Mouse (Mus musculus) stomach, postnatal 0 days (tissue): Measurements from ENCODE around the gene Kazn. TPM values are rescaled to one million over a fixed set of nuclear protein-coding genes. Genes with fewer than 3 reads are reported as not detected.

Source experiments
- ATAC-seq: fragments of 200-750 bp; cut with Nextera tagmentation; 2 replicates; pipeline ENCODE4 v1.8.0; 2017; ENCODE audit not compliant: low FRiP score, low TSS enrichment
- DNase-seq: peaks from one replicate; pipeline ENCODE4 v3.0.0-alpha.2; 2016; ENCODE audit warnings: low spot score
- H3K27ac ChIP-seq: fragments of 300-500 bp; sonication (generic); replicated peaks from 2 replicates; pipeline ENCODE4 v1.5.1; 2014; ENCODE audit warnings: mild to moderate bottlenecking, control low read depth
- H3K27me3 ChIP-seq: fragments of 300-500 bp; sonication (generic); 2 replicates; pipeline ENCODE4 v1.6.1; 2014; ENCODE audit warnings: low read length; ENCODE audit not compliant: control insufficient read depth, insufficient read depth
- H3K36me3 ChIP-seq: fragments of 300-500 bp; sonication (generic); 2 replicates; pipeline ENCODE4 v1.6.1; 2014; ENCODE audit warnings: low read length, mixed read lengths; ENCODE audit not compliant: control insufficient read depth, insufficient read depth
- H3K4me1 ChIP-seq: fragments of 300-500 bp; sonication (generic); replicated peaks from 2 replicates; pipeline ENCODE4 v1.6.1; 2014; ENCODE audit warnings: antibody characterized with exemption; ENCODE audit not compliant: control insufficient read depth, insufficient read depth
- H3K4me2 ChIP-seq: fragments of 300-500 bp; sonication (generic); replicated peaks from 2 replicates; pipeline ENCODE4 v1.6.1; 2014; ENCODE audit warnings: low read depth, mild to moderate bottlenecking, control low read depth, moderate library complexity
- H3K4me3 ChIP-seq: fragments of 300-500 bp; sonication (generic); 2 replicates; pipeline ENCODE4 v1.5.1; 2014; ENCODE audit warnings: low read depth, low read length, control low read depth
- H3K9ac ChIP-seq: fragments of 300-500 bp; sonication (generic); 2 replicates; pipeline ENCODE4 v1.6.1; 2014; ENCODE audit warnings: mild to moderate bottlenecking, low read length, control low read depth, mixed read lengths
- H3K9me3 ChIP-seq: fragments of 300-500 bp; sonication (generic); 2 replicates; pipeline ENCODE4 v1.6.1; 2016; ENCODE audit warnings: low read length; ENCODE audit not compliant: control insufficient read depth
- CTCF ChIP-seq: IDR thresholded peaks from 2 replicates; pipeline ENCODE4 v1.5.1; 2016; ENCODE audit warnings: antibody characterized with exemption, low read depth, mild to moderate bottlenecking, moderate library complexity
- EP300 ChIP-seq: optimal IDR thresholded peaks from 2 replicates; pipeline ENCODE3; 2016; ENCODE audit warnings: antibody characterized with exemption
- WGBS: fragments of 180-500 bp; shearing (Covaris S2); extraction: QIAGEN DNeasy Blood & Tissue Kit; methylation state at CpG from one replicate; pipeline ENCODE4 v1.1.7; 2014; 5-methylcytosine and 5-hydroxymethylcytosine counted together
- polyA plus RNA-seq: library from polyadenylated mRNA; unstranded; fragments of >200 nt; fragmentation: Nextera tagmentation; extraction: Ambion mirVana; gene quantifications from 2 replicates; pipeline ENCODE4 v1.2.1, GENCODE M21; 2015

Kazn gene
- polyA plus RNA-seq, 1 experiment from 2014 or later, result 11.4 TPM

GRCm38 (mm10) chr4:142170882-142171768 is 68.1 kb downstream of the Kazn start:
- H3K36me3 ChIP-seq, result no peaks in the 10 kb centered on the region
- no peaks in the 10 kb centered on the region for H3K27me3 ChIP-seq
- H3K9me3 ChIP-seq, result no peaks in the 10 kb centered on the region
- H3K4me3 ChIP-seq, result no peak overlapping the region
- DNase-seq (peak; percentile 85), ATAC-seq (peak; percentile 78)
- H3K4me1 ChIP-seq, result peaks cover 7% of the 10 kb centered on the region
- TF ChIP-seq EP300, result no peak
- no peak for TF ChIP-seq CTCF
- H3K27ac ChIP-seq, result peak overlapping the region; percentile 87
- 0 out of 2 replicates have a peak overlapping the region, but pooled peaks have one; percentile 35 for H3K9ac ChIP-seq
- no peak overlapping the region for H3K4me2 ChIP-seq
- 45% methylated on average over 18 of the region's 18 CpGs for WGBS

GRCm38 (mm10) chr4:142169636-142170035 is 69.6 kb downstream of the Kazn start:
- peaks cover 9% of the 10 kb centered on the region for H3K4me1 ChIP-seq
- no peaks in the 10 kb centered on the region for H3K27me3 ChIP-seq

GRCm38 (mm10) chr4:142168352-142168751 is 70.8 kb downstream of the Kazn start:
- TF ChIP-seq EP300, result no peak
- no peak for TF ChIP-seq CTCF
- no peak overlapping the region for H3K9ac ChIP-seq
- no peak overlapping the region for H3K4me3 ChIP-seq
- no peaks in the 10 kb centered on the region for H3K27me3 ChIP-seq
- no peak overlapping the region for H3K27ac ChIP-seq
- WGBS, result 88% methylated on average over 7 of the region's 7 CpGs
- ATAC-seq, result no peak
- H3K9me3 ChIP-seq, result no peaks in the 10 kb centered on the region
- no peak overlapping the region for H3K4me2 ChIP-seq
- no peak for DNase-seq
- H3K4me1 ChIP-seq, result peaks cover 8% of the 10 kb centered on the region
- H3K36me3 ChIP-seq, result no peaks in the 10 kb centered on the region

More at GRCm38 (mm10) chr4:142169636-142170035, 69.6 kb downstream of the Kazn start:
- ATAC-seq (no peak), DNase-seq (no peak)
- WGBS, result 66% methylated on average over 4 of the region's 4 CpGs
- Histone ChIP-seq H3K4me2 (no peak overlapping the region), H3K36me3 (no peaks in the 10 kb centered on the region), H3K9ac (no peak overlapping the region), H3K4me3 (no peak overlapping the region), H3K9me3 (no peaks in the 10 kb centered on the region), H3K27ac (no peak overlapping the region)
- TF ChIP-seq EP300 (no peak), CTCF (no peak)

- Histone ChIP-seq H3K9me3 (no peaks in the 10 kb centered on the region), H3K27ac (peak overlapping the region; percentile 63; the same call in 1 of the 2 replicates), H3K4me2 (no peak overlapping the region), H3K36me3 (no peaks in the 10 kb centered on the region), H3K27me3 (no peaks in the 10 kb centered on the region), H3K9ac (no peak overlapping the region), H3K4me1 (peaks cover 3% of the 10 kb centered on the region), H3K4me3 (no peak overlapping the region)
- TF ChIP-seq CTCF (no peak), EP300 (no peak)
- ATAC-seq (peak; percentile 13; the same call in 1 of the 2 replicates), DNase-seq (peak; percentile 46)
- WGBS, result 46% methylated on average over 18 of the region's 18 CpGs
Measured at GRCm38 (mm10) chr4:142165835-142166701, 73.1 kb downstream of the Kazn start.

GRCm38 (mm10) chr4:142165363-142165762 is 73.8 kb downstream of the Kazn start:
- Histone ChIP-seq H3K9me3 (no peaks in the 10 kb centered on the region), H3K27me3 (no peaks in the 10 kb centered on the region), H3K4me1 (peaks cover 3% of the 10 kb centered on the region), H3K9ac (no peak overlapping the region), H3K4me3 (no peak overlapping the region), H3K4me2 (no peak overlapping the region), H3K36me3 (no peaks in the 10 kb centered on the region), H3K27ac (no peak overlapping the region)
- 56% methylated on average over 5 of the region's 5 CpGs for WGBS
- TF ChIP-seq EP300 (no peak), CTCF (no peak)
- DNase-seq, result no peak
- ATAC-seq, result no peak
